Mouse (Mus musculus): ENCODE data around the gene Adipoq. TPM values are rescaled to one million over a fixed set of nuclear protein-coding genes. Genes with fewer than 3 reads are reported as not detected.

Gene Adipoq
- polyA plus RNA-seq, 1 experiment from 2014 or later, result not detected

GRCm38 (mm10) chr16:23122446-23122845 lies 23.9 kb upstream of the Adipoq start:
- peaks cover 6% of the 10 kb centered on the region for H3K4me1 ChIP-seq
- no peaks in the 10 kb centered on the region for H3K9me3 ChIP-seq
- no peaks in the 10 kb centered on the region for H3K27me3 ChIP-seq
- H3K36me3 ChIP-seq, result peaks cover 42% of the 10 kb centered on the region
- no peak overlapping the region for H3K4me2 ChIP-seq (replicated peaks)
- no peak overlapping the region for H3K4me3 ChIP-seq
- ATAC-seq (ENCODE audit: insufficient number of reproducible peaks, insufficient read depth, low FRiP score, low TSS enrichment), result no peak
- no peak overlapping the region for H3K27ac ChIP-seq
- WGBS, result 86% methylated on average over 3 of the region's 3 CpGs
- no peak overlapping the region for H3K9ac ChIP-seq

- no peak for ATAC-seq (ENCODE audit: insufficient number of reproducible peaks, insufficient read depth, low FRiP score, low TSS enrichment)
- H3K4me1 ChIP-seq, result peaks cover 6% of the 10 kb centered on the region
- peaks cover 39% of the 10 kb centered on the region for H3K36me3 ChIP-seq
- no peaks in the 10 kb centered on the region for H3K9me3 ChIP-seq
- H3K4me2 ChIP-seq (replicated peaks), result no peak overlapping the region
- no peak overlapping the region for H3K27ac ChIP-seq
- WGBS, result 91% methylated on average over 4 of the region's 4 CpGs
- no peak overlapping the region for H3K9ac ChIP-seq
- no peak overlapping the region for H3K4me3 ChIP-seq
- H3K27me3 ChIP-seq, result no peaks in the 10 kb centered on the region
These were observed 23.2 kb upstream of the Adipoq start for GRCm38 (mm10) chr16:23123104-23123503.

GRCm38 (mm10) chr16:23124398-23124797 lies 21.9 kb upstream of the Adipoq start:
- peaks cover 35% of the 10 kb centered on the region for H3K36me3 ChIP-seq
- no peak overlapping the region for H3K4me3 ChIP-seq
- no peaks in the 10 kb centered on the region for H3K9me3 ChIP-seq
- peaks cover 12% of the 10 kb centered on the region for H3K4me1 ChIP-seq
- no peak overlapping the region for H3K27ac ChIP-seq
- no peaks in the 10 kb centered on the region for H3K27me3 ChIP-seq
- no peak overlapping the region for H3K9ac ChIP-seq
- ATAC-seq (ENCODE audit: insufficient number of reproducible peaks, insufficient read depth, low FRiP score, low TSS enrichment), result no peak
- WGBS, result 90% methylated on average over 4 of the region's 4 CpGs
- no peak overlapping the region for H3K4me2 ChIP-seq (replicated peaks)

GRCm38 (mm10) chr16:23127311-23127672 lies 19.0 kb upstream of the Adipoq start:
- H3K9me3 ChIP-seq, result no peaks in the 10 kb centered on the region
- peaks cover 20% of the 10 kb centered on the region for H3K36me3 ChIP-seq
- peak overlapping the region; percentile 97 for H3K27ac ChIP-seq
- no peaks in the 10 kb centered on the region for H3K27me3 ChIP-seq
- peaks cover 12% of the 10 kb centered on the region for H3K4me1 ChIP-seq
- peak overlapping the region; percentile 83 for H3K9ac ChIP-seq
- H3K4me2 ChIP-seq (replicated peaks), result peak overlapping the region; percentile 71
- H3K4me3 ChIP-seq, result peak overlapping the region; percentile 68
- ATAC-seq (ENCODE audit: insufficient number of reproducible peaks, insufficient read depth, low FRiP score, low TSS enrichment), result peak; percentile 30; the same call in 1 of the 2 replicates
- WGBS, result 0% methylated on average over 4 of the region's 4 CpGs

- H3K9me3 ChIP-seq, result no peaks in the 10 kb centered on the region
- peak within 1 kb of the TSS; percentile 97 for H3K27ac ChIP-seq
- peaks cover 14% of the 10 kb centered on the region for H3K36me3 ChIP-seq
- peak within 1 kb of the TSS; percentile 71 for H3K4me2 ChIP-seq (replicated peaks)
- under 1% methylated on average over 51 of the region's 51 CpGs for WGBS
- peak within 1 kb of the TSS; percentile 83 for H3K9ac ChIP-seq
- peak within 1 kb of the TSS; percentile 68 for H3K4me3 ChIP-seq
- peaks cover 12% of the 10 kb centered on the region for H3K4me1 ChIP-seq
- ATAC-seq (ENCODE audit: insufficient number of reproducible peaks, insufficient read depth, low FRiP score, low TSS enrichment), result peak; percentile 86
- no peaks in the 10 kb centered on the region for H3K27me3 ChIP-seq
These were observed 18.5 kb upstream of the Adipoq start, which contains the start of gene Rfc4 for GRCm38 (mm10) chr16:23127673-23128375. TSS of gene Rfc4 (minus strand) at chr16:23127737.

GRCm38 (mm10) chr16:23130303-23130702 lies 16.0 kb upstream of the Adipoq start:
- WGBS, result 91% methylated on average over 3 of the region's 3 CpGs
- Histone ChIP-seq H3K4me3 (no peak overlapping the region), H3K36me3 (no peaks in the 10 kb centered on the region), H3K9ac (no peak overlapping the region), H3K9me3 (no peaks in the 10 kb centered on the region), H3K27ac (no peak overlapping the region), H3K27me3 (no peaks in the 10 kb centered on the region), H3K4me2 (replicated peaks) (no peak overlapping the region), H3K4me1 (peaks cover 12% of the 10 kb centered on the region)
- ATAC-seq (ENCODE audit: insufficient number of reproducible peaks, insufficient read depth, low FRiP score, low TSS enrichment), result no peak

GRCm38 (mm10) chr16:23132336-23132735 lies 14.0 kb upstream of the Adipoq start:
- Histone ChIP-seq H3K4me3 (no peak overlapping the region), H3K4me2 (replicated peaks) (no peak overlapping the region), H3K36me3 (no peaks in the 10 kb centered on the region), H3K27me3 (no peaks in the 10 kb centered on the region), H3K27ac (no peak overlapping the region), H3K9me3 (no peaks in the 10 kb centered on the region), H3K4me1 (peaks cover 6% of the 10 kb centered on the region), H3K9ac (no peak overlapping the region)
- ATAC-seq (ENCODE audit: insufficient number of reproducible peaks, insufficient read depth, low FRiP score, low TSS enrichment), result no peak
- WGBS, result 93% methylated on average over 1 of the region's 1 CpGs

GRCm38 (mm10) chr16:23135421-23136149 lies 10.8 kb upstream of the Adipoq start:
- no peaks in the 10 kb centered on the region for H3K4me1 ChIP-seq
- WGBS, result 24% methylated on average over 11 of the region's 11 CpGs
- H3K36me3 ChIP-seq, result no peaks in the 10 kb centered on the region
- no peak for ATAC-seq (ENCODE audit: insufficient number of reproducible peaks, insufficient read depth, low FRiP score, low TSS enrichment)
- no peaks in the 10 kb centered on the region for H3K9me3 ChIP-seq
- H3K27me3 ChIP-seq, result no peaks in the 10 kb centered on the region
- H3K4me3 ChIP-seq, result no peak overlapping the region
- H3K27ac ChIP-seq, result no peak overlapping the region
- H3K9ac ChIP-seq, result no peak overlapping the region
- no peak overlapping the region for H3K4me2 ChIP-seq (replicated peaks)

- no peak for ATAC-seq (ENCODE audit: insufficient number of reproducible peaks, insufficient read depth, low FRiP score, low TSS enrichment)
- H3K36me3 ChIP-seq, result no peaks in the 10 kb centered on the region
- whole genome bisulfite sequencing, result 55% methylated on average over 4 of the region's 4 CpGs
These were observed 9.8 kb upstream of the Adipoq start for GRCm38 (mm10) chr16:23136406-23136970.

GRCm38 (mm10) chr16:23140911-23141310 lies 5.4 kb upstream of the Adipoq start:
- Histone ChIP-seq H3K36me3 (no peaks in the 10 kb centered on the region), H3K9me3 (no peaks in the 10 kb centered on the region), H3K27ac (no peak overlapping the region), H3K4me1 (no peaks in the 10 kb centered on the region), H3K4me3 (no peak overlapping the region), H3K27me3 (no peaks in the 10 kb centered on the region), H3K9ac (no peak overlapping the region), H3K4me2 (replicated peaks) (no peak overlapping the region)
- no peak for ATAC-seq (ENCODE audit: insufficient number of reproducible peaks, insufficient read depth, low FRiP score, low TSS enrichment)
- 93% methylated on average over 3 of the region's 3 CpGs for WGBS

More at GRCm38 (mm10) chr16:23136406-23136970, 9.8 kb upstream of the Adipoq start:
- H3K9me3 ChIP-seq, result no peaks in the 10 kb centered on the region
- H3K9ac ChIP-seq, result no peak overlapping the region
- H3K4me2 ChIP-seq (replicated peaks), result no peak overlapping the region
- H3K4me3 ChIP-seq, result no peak overlapping the region
- no peaks in the 10 kb centered on the region for H3K4me1 ChIP-seq
- no peaks in the 10 kb centered on the region for H3K27me3 ChIP-seq
- H3K27ac ChIP-seq, result no peak overlapping the region

GRCm38 (mm10) chr16:23144326-23144725 lies 2.0 kb upstream of the Adipoq start:
- ATAC-seq (ENCODE audit: insufficient number of reproducible peaks, insufficient read depth, low FRiP score, low TSS enrichment), result no peak
- H3K4me3 ChIP-seq, result no peak overlapping the region
- H3K27ac ChIP-seq, result no peak overlapping the region
- H3K9me3 ChIP-seq, result no peaks in the 10 kb centered on the region
- H3K27me3 ChIP-seq, result no peaks in the 10 kb centered on the region
- no peak overlapping the region for H3K9ac ChIP-seq
- no peaks in the 10 kb centered on the region for H3K36me3 ChIP-seq
- no peaks in the 10 kb centered on the region for H3K4me1 ChIP-seq
- no peak overlapping the region for H3K4me2 ChIP-seq (replicated peaks)
- WGBS, result 82% methylated on average over 7 of the region's 7 CpGs

GRCm38 (mm10) chr16:23145211-23145610 lies 1.1 kb upstream of the Adipoq start:
- H3K27me3 ChIP-seq, result no peaks in the 10 kb centered on the region
- no peak for ATAC-seq (ENCODE audit: insufficient number of reproducible peaks, insufficient read depth, low FRiP score, low TSS enrichment)
- no peaks in the 10 kb centered on the region for H3K9me3 ChIP-seq
- H3K4me3 ChIP-seq, result no peak overlapping the region
- no peak overlapping the region for H3K9ac ChIP-seq
- H3K36me3 ChIP-seq, result no peaks in the 10 kb centered on the region
- H3K4me1 ChIP-seq, result no peaks in the 10 kb centered on the region
- H3K4me2 ChIP-seq (replicated peaks), result no peak overlapping the region
- no peak overlapping the region for H3K27ac ChIP-seq
- 87% methylated on average over 5 of the region's 5 CpGs for WGBS

All from embryonic facial prominence, embryonic 12.5 days (tissue).